Comparison of ENCODE assay signal across 19 mouse cellular contexts in the genomic region with DNA sequence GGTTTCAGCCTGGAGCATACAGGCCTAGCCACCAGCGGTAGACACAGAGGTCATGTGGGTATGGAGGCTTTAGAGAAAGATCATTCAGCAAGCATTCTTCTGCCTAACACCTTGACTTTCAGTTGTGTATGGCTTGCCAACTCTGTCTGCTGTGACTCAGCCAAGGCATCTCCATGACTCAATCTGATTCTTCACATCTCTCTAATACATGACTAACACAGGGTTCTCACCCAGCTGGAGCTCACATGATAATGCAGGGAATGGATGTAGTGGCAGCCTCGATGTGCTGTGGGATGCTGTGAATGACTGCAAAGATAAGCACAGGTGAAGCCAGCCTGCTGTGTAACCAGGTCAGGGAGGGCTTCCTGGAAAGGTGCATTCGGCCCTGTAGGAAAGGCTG.
DNase-seq lines count a peak whose midpoint lies in the region; ATAC-seq lines count a peak whose summit lies in the region.
"Had no signal": no experiment of that assay in that cellular context is flagged by ENCODE, and none has a peak within 500 bp of the region (broad histone marks: within the 10 kb centered on the region; RNA-seq: fewer than 3 reads in every experiment).

No protein-coding gene starts in this region.

- H3K27ac ChIP-seq in forebrain, embryonic 11.5 days (ENCODE audit: low read depth, low read length), result no peak overlapping the region
- H3K27ac ChIP-seq: hindbrain, embryonic 14.5 days; layer of hippocampus, adult 2 months; neural tube, embryonic 12.5 days; stomach, embryonic 15.5 days had no signal

- H3K4me3 ChIP-seq in forebrain, embryonic 11.5 days (ENCODE audit: low read depth, low read length), result no peak overlapping the region
- H3K4me3 ChIP-seq: heart, embryonic 12.5 days; layer of hippocampus, adult 2 months; neural tube, embryonic 12.5 days; stomach, embryonic 15.5 days had no signal

- no peak for DNase-seq in frontal cortex, postnatal 10 days (ENCODE audit: low spot score in 2 of 2)
- DNase-seq in right cerebral cortex, adult 2 months (ENCODE audit: low spot score in 2 of 2), result peak; percentile 33 to 46
- no peak for DNase-seq in right cerebral cortex, postnatal 10 days (ENCODE audit: low spot score in 2 of 2)
- peak; percentile 18 for DNase-seq in adrenal gland, postnatal 14 days
- peak; percentile 11 to 25 for DNase-seq in right cerebral cortex, postnatal 36 days (ENCODE audit: low spot score in 2 of 2)
- DNase-seq in spleen, postnatal 10 days (ENCODE audit: low spot score in 2 of 2), result no peak
- no peak for DNase-seq in forebrain, embryonic 11.5 days (ENCODE audit: low spot score)
- DNase-seq: cerebellum, adult 18-20 months; kidney, adult 11 months; kidney, postnatal 10 days; liver; lung, adult 18-20 months had no signal

- ATAC-seq in frontal cortex, adult (ENCODE audit: low TSS enrichment), result peak; percentile 91
- ATAC-seq in forebrain, embryonic 11.5 days (replicated peaks; ENCODE audit: low FRiP score), result no peak

- no peak overlapping the region for H3K4me2 ChIP-seq in forebrain, embryonic 11.5 days (ENCODE audit: low read depth, low read length, severe bottlenecking)
- H3K4me2 ChIP-seq: heart, embryonic 12.5 days; hindbrain, embryonic 14.5 days; neural tube, embryonic 12.5 days; stomach, embryonic 15.5 days had no signal

- no peaks in the 10 kb centered on the region for H3K27me3 ChIP-seq in forebrain, embryonic 11.5 days (ENCODE audit: control insufficient read depth, insufficient read depth, low read length)
- H3K27me3 ChIP-seq: heart, embryonic 12.5 days; neural tube, embryonic 12.5 days; stomach, embryonic 15.5 days had no signal

- 91% methylated on average over 3 of the region's 3 CpGs for WGBS in forebrain, embryonic 11.5 days

- H3K4me1 ChIP-seq in forebrain, embryonic 11.5 days (replicated peaks; ENCODE audit: control insufficient read depth, insufficient read depth, low read length), result no peaks in the 10 kb centered on the region
- H3K4me1 ChIP-seq: neural tube, embryonic 12.5 days; stomach, embryonic 15.5 days had no signal

- H3K9me3 ChIP-seq in forebrain, embryonic 11.5 days (ENCODE audit: control insufficient read depth, low read length), result no peaks in the 10 kb centered on the region
- H3K9me3 ChIP-seq: G1E; heart, embryonic 12.5 days; neural tube, embryonic 12.5 days; stomach, embryonic 15.5 days had no signal

- H3K36me3 ChIP-seq in forebrain, embryonic 11.5 days (ENCODE audit: control insufficient read depth, insufficient read depth, low read length), result no peaks in the 10 kb centered on the region
- H3K36me3 ChIP-seq: G1E; heart, embryonic 12.5 days; neural tube, embryonic 12.5 days; stomach, embryonic 15.5 days had no signal

- no peak overlapping the region for H3K9ac ChIP-seq in forebrain, embryonic 11.5 days (ENCODE audit: low read length)
- H3K9ac ChIP-seq: heart, embryonic 12.5 days; hindbrain, embryonic 14.5 days; neural tube, embryonic 12.5 days; stomach, embryonic 15.5 days had no signal

Comparison
In these comparisons a context has a peak if more than half of its experiments do, and no peak if none do; other contexts are left out.
1. DNase-seq: peak in right cerebral cortex, adult 2 months (2 of 2), adrenal gland, postnatal 14 days (single experiment) and right cerebral cortex, postnatal 36 days (2 of 2); none in frontal cortex, postnatal 10 days (0 of 2), right cerebral cortex, postnatal 10 days (0 of 2), spleen, postnatal 10 days (0 of 2) and forebrain, embryonic 11.5 days (single experiment).